Mouse (Mus musculus) stomach, embryonic 15.5 days (tissue): ENCODE measurements around the gene Chchd3. TPM values are rescaled to one million over a fixed set of nuclear protein-coding genes. Genes with fewer than 3 reads are reported as not detected.

Source experiments
- ATAC-seq: fragments of 200-750 bp; cut with Nextera tagmentation; 2 replicates; pipeline ENCODE4 v1.8.0; 2017; ENCODE audit warnings: low read depth, moderate number of reproducible peaks, moderate TSS enrichment; ENCODE audit not compliant: insufficient read depth, low FRiP score
- H3K27ac ChIP-seq: fragments of 300-500 bp; sonication (generic); 2 replicates; pipeline ENCODE4 v1.5.1; 2015; ENCODE audit warnings: mild to moderate bottlenecking, inconsistent platforms
- H3K27me3 ChIP-seq: fragments of 300-500 bp; sonication (generic); replicated peaks from 2 replicates; pipeline ENCODE4 v1.6.1; 2015; ENCODE audit warnings: inconsistent platforms
- H3K36me3 ChIP-seq: fragments of 300-500 bp; sonication (generic); 2 replicates; pipeline ENCODE4 v1.6.1; 2015; ENCODE audit warnings: inconsistent platforms
- H3K4me1 ChIP-seq: fragments of 300-500 bp; sonication (generic); 2 replicates; pipeline ENCODE4 v1.6.1; 2015; ENCODE audit warnings: inconsistent platforms
- H3K4me2 ChIP-seq: fragments of 300-500 bp; sonication (generic); 2 replicates; pipeline ENCODE4 v1.6.1; 2015; ENCODE audit warnings: mild to moderate bottlenecking, inconsistent platforms
- H3K4me3 ChIP-seq: fragments of 300-500 bp; sonication (generic); replicated peaks from 2 replicates; pipeline ENCODE4 v1.5.1; 2015; ENCODE audit warnings: inconsistent platforms
- H3K9ac ChIP-seq: fragments of 300-500 bp; sonication (generic); 2 replicates; pipeline ENCODE4 v1.6.1; 2015; ENCODE audit warnings: inconsistent platforms
- H3K9me3 ChIP-seq: fragments of 300-500 bp; sonication (generic); 2 replicates; pipeline ENCODE4 v1.6.1; 2016; ENCODE audit warnings: inconsistent platforms
- WGBS: fragments of 180-500 bp; shearing (Covaris S2); methylation state at CpG from one replicate; pipeline ENCODE4 v1.1.7; 2015; 5-methylcytosine and 5-hydroxymethylcytosine counted together
- polyA plus RNA-seq: library from polyadenylated mRNA; unstranded; fragments of >200 nt; fragmentation: Nextera tagmentation; extraction: Ambion mirVana; gene quantifications from 2 replicates; pipeline ENCODE4 v1.2.1, GENCODE M21; 2015

Gene Chchd3
- polyA plus RNA-seq, 1 experiment from 2014 or later = 112 TPM

- WGBS = 73% methylated on average over 7 of the region's 7 CpGs
- Histone ChIP-seq H3K4me2 (no peak overlapping the region), H3K9me3 (no peaks in the 10 kb centered on the region), H3K4me3 (no peak overlapping the region), H3K27ac (no peak overlapping the region), H3K27me3 (no peaks in the 10 kb centered on the region), H3K9ac (no peak overlapping the region), H3K4me1 (no peaks in the 10 kb centered on the region), H3K36me3 (no peaks in the 10 kb centered on the region)
- no peak for ATAC-seq
Measured at GRCm38 (mm10) chr6:32837165-32837938, 222.7 kb downstream of the Chchd3 start.

- no peak for ATAC-seq
Measured at GRCm38 (mm10) chr6:32823856-32824620, 236.0 kb downstream of the Chchd3 start.

GRCm38 (mm10) chr6:32818961-32819360 lies 241.1 kb downstream of the Chchd3 start:
- H3K36me3 ChIP-seq = no peaks in the 10 kb centered on the region
- no peaks in the 10 kb centered on the region for H3K4me1 ChIP-seq
- H3K27ac ChIP-seq = no peak overlapping the region
- no peaks in the 10 kb centered on the region for H3K9me3 ChIP-seq
- no peak for ATAC-seq
- H3K4me2 ChIP-seq = no peak overlapping the region
- H3K9ac ChIP-seq = no peak overlapping the region
- H3K27me3 ChIP-seq = no peaks in the 10 kb centered on the region
- no peak overlapping the region for H3K4me3 ChIP-seq
- WGBS = 87% methylated on average over 4 of the region's 4 CpGs

More at GRCm38 (mm10) chr6:32823856-32824620, 236.0 kb downstream of the Chchd3 start:
- H3K4me3 ChIP-seq = no peak overlapping the region
- no peaks in the 10 kb centered on the region for H3K27me3 ChIP-seq
- no peak overlapping the region for H3K4me2 ChIP-seq
- peaks cover 3% of the 10 kb centered on the region; the same call in 1 of the 2 replicates for H3K4me1 ChIP-seq
- WGBS = 55% methylated on average over 12 of the region's 12 CpGs
- no peaks in the 10 kb centered on the region for H3K36me3 ChIP-seq
- H3K27ac ChIP-seq = peak overlapping the region; percentile 28
- H3K9ac ChIP-seq = no peak overlapping the region
- H3K9me3 ChIP-seq = no peaks in the 10 kb centered on the region

DNA sequence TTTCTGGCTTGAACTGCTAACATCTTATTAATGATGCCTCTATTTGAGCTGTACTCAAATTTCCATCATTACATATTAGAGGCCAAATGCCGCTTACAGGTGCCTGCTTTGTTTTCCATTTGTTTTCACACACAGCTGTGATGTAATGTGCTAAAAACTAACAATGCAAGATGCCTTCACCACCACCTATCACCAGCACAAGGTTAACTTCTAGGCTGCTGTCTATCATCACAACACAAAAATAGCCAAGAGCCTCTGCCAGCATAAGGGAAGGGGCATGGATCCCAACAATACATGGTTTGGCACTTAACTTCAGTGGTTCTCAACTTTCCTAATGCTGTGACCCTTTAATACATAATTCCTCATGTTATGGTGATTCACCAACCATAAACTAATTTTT lies 251.3 kb downstream of the Chchd3 start:
- H3K36me3 ChIP-seq = no peaks in the 10 kb centered on the region
- 95% methylated on average over 1 of the region's 1 CpGs for WGBS
- no peak for ATAC-seq
- no peaks in the 10 kb centered on the region for H3K4me1 ChIP-seq
- H3K9ac ChIP-seq = no peak overlapping the region
- H3K27me3 ChIP-seq = no peaks in the 10 kb centered on the region
- H3K4me3 ChIP-seq = no peak overlapping the region
- H3K9me3 ChIP-seq = no peaks in the 10 kb centered on the region
- H3K27ac ChIP-seq = no peak overlapping the region
- H3K4me2 ChIP-seq = no peak overlapping the region

- H3K4me1 ChIP-seq = no peaks in the 10 kb centered on the region
- no peaks in the 10 kb centered on the region for H3K36me3 ChIP-seq
- H3K27me3 ChIP-seq = no peaks in the 10 kb centered on the region
- H3K9ac ChIP-seq = no peak overlapping the region
- H3K9me3 ChIP-seq = no peaks in the 10 kb centered on the region
- H3K27ac ChIP-seq = no peak overlapping the region
- H3K4me2 ChIP-seq = no peak overlapping the region
- 75% methylated on average over 4 of the region's 4 CpGs for WGBS
- no peak for ATAC-seq
- no peak overlapping the region for H3K4me3 ChIP-seq
Measured at GRCm38 (mm10) chr6:32807771-32808170, 252.3 kb downstream of the Chchd3 start.

DNA sequence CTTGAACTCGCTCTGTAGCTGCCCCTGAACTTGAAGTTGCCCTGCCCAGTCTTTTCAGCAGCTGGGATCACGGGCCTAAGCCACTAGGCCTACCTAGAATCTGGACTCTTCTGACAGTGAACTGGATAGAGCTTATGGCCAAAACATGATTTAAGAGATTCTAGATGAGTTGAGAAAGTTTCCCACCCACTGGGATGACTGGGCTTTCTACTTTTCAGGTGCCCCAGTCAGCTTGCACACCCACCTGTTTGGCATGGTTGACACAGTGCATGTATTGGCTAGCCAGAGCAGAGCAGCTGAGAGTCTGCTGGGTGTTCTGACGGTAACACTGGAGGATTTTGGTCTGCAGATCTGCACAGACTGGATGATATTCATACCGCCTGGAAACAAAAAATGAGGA lies 256.4 kb downstream of the Chchd3 start:
- Histone ChIP-seq H3K4me2 (no peak overlapping the region), H3K9ac (no peak overlapping the region), H3K4me3 (no peak overlapping the region), H3K36me3 (peaks cover 4% of the 10 kb centered on the region; the same call in 1 of the 2 replicates), H3K27ac (no peak overlapping the region), H3K4me1 (no peaks in the 10 kb centered on the region), H3K27me3 (no peaks in the 10 kb centered on the region), H3K9me3 (no peaks in the 10 kb centered on the region)
- WGBS = 89% methylated on average over 4 of the region's 4 CpGs
- no peak for ATAC-seq

GRCm38 (mm10) chr6:32801776-32802175 lies 258.3 kb downstream of the Chchd3 start:
- Histone ChIP-seq H3K9me3 (no peaks in the 10 kb centered on the region), H3K27me3 (no peaks in the 10 kb centered on the region), H3K9ac (no peak overlapping the region), H3K4me3 (no peak overlapping the region), H3K4me1 (no peaks in the 10 kb centered on the region), H3K36me3 (peaks cover 4% of the 10 kb centered on the region; the same call in 1 of the 2 replicates), H3K27ac (no peak overlapping the region), H3K4me2 (no peak overlapping the region)
- WGBS = 95% methylated on average over 6 of the region's 6 CpGs
- no peak for ATAC-seq

GRCm38 (mm10) chr6:32797525-32797924 lies 262.5 kb downstream of the Chchd3 start:
- WGBS = 42% methylated on average over 4 of the region's 4 CpGs
- Histone ChIP-seq H3K9ac (no peak overlapping the region), H3K27me3 (no peaks in the 10 kb centered on the region), H3K4me3 (no peak overlapping the region), H3K36me3 (peaks cover 4% of the 10 kb centered on the region; the same call in 1 of the 2 replicates), H3K4me2 (no peak overlapping the region), H3K9me3 (no peaks in the 10 kb centered on the region), H3K4me1 (no peaks in the 10 kb centered on the region), H3K27ac (no peak overlapping the region)
- no peak for ATAC-seq

- Histone ChIP-seq H3K9me3 (no peaks in the 10 kb centered on the region), H3K4me2 (no peak overlapping the region), H3K27ac (no peak overlapping the region), H3K9ac (no peak overlapping the region), H3K36me3 (peaks cover 3% of the 10 kb centered on the region; the same call in 1 of the 2 replicates), H3K4me1 (no peaks in the 10 kb centered on the region), H3K27me3 (no peaks in the 10 kb centered on the region), H3K4me3 (no peak overlapping the region)
- ATAC-seq = no peak
- WGBS = 53% methylated on average over 8 of the region's 8 CpGs
Measured at GRCm38 (mm10) chr6:32795653-32796500, 264.2 kb downstream of the Chchd3 start.

DNA sequence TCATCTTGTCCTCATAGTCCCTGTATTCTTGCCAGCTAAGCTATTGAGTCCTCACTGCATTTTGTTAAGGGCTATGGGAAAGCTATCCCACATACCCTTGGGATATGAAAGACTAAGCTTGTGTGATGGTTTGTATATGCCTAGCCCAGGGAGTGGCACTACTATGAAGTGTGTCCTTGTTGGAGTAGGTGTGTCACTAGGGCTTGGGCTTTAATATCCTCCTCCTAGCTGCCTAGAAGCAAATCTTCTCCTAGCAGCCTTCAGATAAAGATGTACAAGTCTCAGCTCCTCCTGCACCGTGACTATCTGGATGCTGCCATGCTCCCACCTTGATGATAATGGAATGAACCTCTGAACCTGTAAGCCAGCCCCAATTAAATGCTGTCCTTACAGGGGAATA lies 266.5 kb downstream of the Chchd3 start:
- H3K4me3 ChIP-seq = no peak overlapping the region
- no peaks in the 10 kb centered on the region for H3K4me1 ChIP-seq
- no peak for ATAC-seq
- no peak overlapping the region for H3K4me2 ChIP-seq
- no peaks in the 10 kb centered on the region for H3K9me3 ChIP-seq
- no peaks in the 10 kb centered on the region for H3K36me3 ChIP-seq
- 90% methylated on average over 1 of the region's 1 CpGs for WGBS
- H3K27ac ChIP-seq = no peak overlapping the region
- H3K27me3 ChIP-seq = no peaks in the 10 kb centered on the region
- no peak overlapping the region for H3K9ac ChIP-seq

DNA sequence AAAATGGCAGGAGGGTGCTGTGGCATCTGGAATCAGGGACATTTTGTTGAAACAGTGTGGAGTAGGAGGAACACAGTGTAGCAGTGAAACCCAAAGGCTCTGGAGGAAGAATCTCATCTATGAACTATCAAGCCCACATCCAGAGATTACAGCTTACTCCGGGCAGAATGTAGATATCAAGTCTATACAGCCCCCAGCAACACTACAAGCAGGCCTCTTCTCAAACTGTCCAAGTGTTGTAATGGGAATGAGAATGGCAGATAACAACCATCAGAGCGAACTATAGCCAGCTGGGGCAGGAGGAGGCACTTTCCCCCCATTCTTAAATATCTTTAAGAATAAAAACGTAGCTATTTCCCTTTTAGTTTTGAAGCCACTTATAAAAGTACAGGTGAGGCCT lies 266.9 kb downstream of the Chchd3 start:
- WGBS = 92% methylated on average over 3 of the region's 3 CpGs
- ATAC-seq = no peak
- Histone ChIP-seq H3K27ac (no peak overlapping the region), H3K4me2 (no peak overlapping the region), H3K9me3 (no peaks in the 10 kb centered on the region), H3K4me3 (no peak overlapping the region), H3K27me3 (no peaks in the 10 kb centered on the region), H3K9ac (no peak overlapping the region), H3K4me1 (no peaks in the 10 kb centered on the region), H3K36me3 (no peaks in the 10 kb centered on the region)
